Mouse (Mus musculus) liver, embryonic 11.5 days (tissue): ENCODE measurements around the gene Plcg2. TPM values are rescaled to one million over a fixed set of nuclear protein-coding genes. Genes with fewer than 3 reads are reported as not detected.
A peak's percentile ranks its signal among the peaks of the same experiment; 100 is the strongest.

Experiments
- ATAC-seq: fragments of 200-750 bp; cut with Nextera tagmentation; replicated peaks from 2 replicates; pipeline ENCODE4 v1.8.0; 2017; ENCODE audit warnings: moderate number of reproducible peaks, mild to moderate bottlenecking, moderate TSS enrichment, moderate library complexity; ENCODE audit not compliant: low FRiP score
- DNase-seq: peaks from one replicate; pipeline ENCODE4 v3.0.0-alpha.2; 2017; ENCODE audit warnings: low spot score
- H3K27ac ChIP-seq: fragments of 300-500 bp; sonication (generic); 2 replicates; pipeline ENCODE4 v1.5.1; 2014; ENCODE audit warnings: mild to moderate bottlenecking, low read depth, low read length, control low read depth
- H3K27me3 ChIP-seq: fragments of 300-500 bp; sonication (generic); replicated peaks from 2 replicates; pipeline ENCODE4 v1.6.1; 2014; ENCODE audit warnings: low read length, mixed read lengths; ENCODE audit not compliant: control insufficient read depth, insufficient read depth
- H3K36me3 ChIP-seq: fragments of 300-500 bp; sonication (generic); 2 replicates; pipeline ENCODE4 v1.6.1; 2014; ENCODE audit warnings: mild to moderate bottlenecking, low read length, moderate library complexity, mixed read lengths; ENCODE audit not compliant: control insufficient read depth, insufficient read depth
- H3K4me1 ChIP-seq: fragments of 300-500 bp; sonication (generic); replicated peaks from 2 replicates; pipeline ENCODE4 v1.6.1; 2014; ENCODE audit warnings: low read length, mixed read lengths; ENCODE audit not compliant: control insufficient read depth, insufficient read depth
- H3K4me2 ChIP-seq: fragments of 300-500 bp; sonication (generic); 2 replicates; pipeline ENCODE4 v1.6.1; 2014; ENCODE audit warnings: mild to moderate bottlenecking, control low read depth, moderate library complexity
- H3K4me3 ChIP-seq: fragments of 300-500 bp; sonication (generic); 2 replicates; pipeline ENCODE4 v1.5.1; 2014; ENCODE audit warnings: low read depth, low read length, control low read depth
- H3K9ac ChIP-seq: fragments of 300-500 bp; sonication (generic); 2 replicates; pipeline ENCODE4 v1.6.1; 2014; ENCODE audit warnings: low read depth, low read length, control low read depth
- H3K9me3 ChIP-seq: fragments of 300-500 bp; sonication (generic); 2 replicates; pipeline ENCODE4 v1.6.1; 2016; ENCODE audit warnings: low read length, inconsistent platforms, mixed read lengths; ENCODE audit not compliant: control insufficient read depth
- WGBS: fragments of 180-500 bp; shearing (Covaris S2); extraction: QIAGEN DNeasy Blood & Tissue Kit; methylation state at CpG from one replicate; pipeline ENCODE4 v1.1.7; 2014; 5-methylcytosine and 5-hydroxymethylcytosine counted together
- polyA plus RNA-seq: library from polyadenylated mRNA; unstranded; fragments of >200 nt; fragmentation: Nextera tagmentation; extraction: Ambion mirVana; gene quantifications from 2 replicates; pipeline ENCODE4 v1.2.1, GENCODE M21; 2014

Gene Plcg2
- polyA plus RNA-seq, 1 experiment from 2014 or later = 14.8 TPM

- Histone ChIP-seq H3K36me3 (no peaks in the 10 kb centered on the region), H3K9ac (no peak overlapping the region), H3K4me2 (no peak overlapping the region), H3K4me1 (no peaks in the 10 kb centered on the region), H3K4me3 (no peak overlapping the region), H3K27me3 (no peaks in the 10 kb centered on the region), H3K9me3 (no peaks in the 10 kb centered on the region), H3K27ac (no peak overlapping the region)
- no peak for ATAC-seq
- WGBS = 77% methylated on average over 4 of the region's 4 CpGs
- DNase-seq = no peak
Measured at GRCm38 (mm10) chr8:117518873-117519272, 20.8 kb downstream of the Plcg2 start.

DNA sequence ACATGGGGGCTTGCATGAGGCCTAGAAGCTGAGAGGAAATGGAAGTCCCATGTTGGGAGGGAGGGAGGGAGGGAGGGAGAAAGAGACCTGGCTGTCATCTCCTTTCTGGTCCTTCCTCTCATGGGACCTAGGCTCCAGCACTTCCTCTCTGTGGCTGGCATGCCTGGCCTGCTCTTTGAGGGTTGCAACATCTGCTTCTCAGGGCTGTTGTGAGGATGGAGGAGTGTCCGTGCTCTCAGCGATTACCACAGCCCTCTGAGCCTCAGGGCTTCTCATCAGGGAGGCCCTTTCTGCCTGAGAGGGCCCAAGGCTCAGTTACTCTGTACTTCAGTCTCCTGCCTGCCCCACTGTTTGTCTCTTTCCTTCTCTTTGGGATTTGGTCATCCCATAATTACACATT lies 28.1 kb downstream of the Plcg2 start:
- 33% methylated on average over 2 of the region's 2 CpGs for WGBS
- Histone ChIP-seq H3K27me3 (no peaks in the 10 kb centered on the region), H3K36me3 (no peaks in the 10 kb centered on the region), H3K4me3 (no peak overlapping the region), H3K9ac (no peak overlapping the region), H3K4me2 (no peak overlapping the region), H3K4me1 (peaks cover 12% of the 10 kb centered on the region), H3K27ac (no peak overlapping the region), H3K9me3 (no peaks in the 10 kb centered on the region)
- ATAC-seq (peak; percentile 56; the same call in 1 of the 2 replicates), DNase-seq (no peak)

- Histone ChIP-seq H3K27me3 (no peaks in the 10 kb centered on the region), H3K27ac (no peak overlapping the region), H3K9me3 (no peaks in the 10 kb centered on the region), H3K4me3 (no peak overlapping the region), H3K36me3 (no peaks in the 10 kb centered on the region), H3K4me2 (no peak overlapping the region), H3K9ac (no peak overlapping the region), H3K4me1 (peaks cover 12% of the 10 kb centered on the region)
- ATAC-seq = no peak
- 70% methylated on average over 5 of the region's 5 CpGs for WGBS
- no peak for DNase-seq
Measured at GRCm38 (mm10) chr8:117527983-117528382, 29.9 kb downstream of the Plcg2 start.

DNA sequence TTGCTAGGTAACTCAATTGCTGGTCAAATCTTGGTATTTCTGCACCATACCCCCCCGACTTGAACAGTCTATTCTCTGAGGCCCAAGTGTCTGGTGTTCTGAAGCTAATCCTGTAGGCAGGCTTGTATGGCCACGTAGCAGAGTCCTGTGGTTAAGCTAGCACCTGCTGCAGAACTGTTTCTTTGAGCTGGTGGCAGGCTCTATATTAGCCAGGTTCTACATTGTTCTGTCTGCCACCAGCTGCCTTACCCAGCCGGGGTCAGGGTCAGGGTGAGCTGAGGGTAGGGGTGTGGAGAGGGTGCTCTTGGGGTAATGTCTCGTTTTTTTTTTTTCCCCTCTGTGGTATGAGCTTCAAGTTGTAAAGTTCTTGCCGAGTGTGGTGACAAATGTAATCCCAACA lies 31.1 kb downstream of the Plcg2 start:
- 64% methylated on average over 5 of the region's 5 CpGs for WGBS
- Histone ChIP-seq H3K4me2 (no peak overlapping the region), H3K9me3 (no peaks in the 10 kb centered on the region), H3K9ac (no peak overlapping the region), H3K4me1 (peaks cover 12% of the 10 kb centered on the region), H3K27ac (no peak overlapping the region), H3K27me3 (no peaks in the 10 kb centered on the region), H3K36me3 (no peaks in the 10 kb centered on the region), H3K4me3 (no peak overlapping the region)
- no peak for ATAC-seq
- no peak for DNase-seq

GRCm38 (mm10) chr8:117532381-117532972 lies 34.4 kb downstream of the Plcg2 start:
- DNase-seq (no peak), ATAC-seq (no peak)
- Histone ChIP-seq H3K9ac (no peak overlapping the region), H3K9me3 (no peaks in the 10 kb centered on the region), H3K4me3 (no peak overlapping the region), H3K27ac (no peak overlapping the region), H3K36me3 (no peaks in the 10 kb centered on the region), H3K4me2 (no peak overlapping the region), H3K27me3 (no peaks in the 10 kb centered on the region), H3K4me1 (peaks cover 7% of the 10 kb centered on the region)
- 72% methylated on average over 15 of the region's 15 CpGs for WGBS

- Histone ChIP-seq H3K9ac (no peak overlapping the region), H3K4me2 (peak overlapping the region; percentile 5; the same call in 1 of the 2 replicates), H3K36me3 (no peaks in the 10 kb centered on the region), H3K27me3 (no peaks in the 10 kb centered on the region), H3K4me3 (no peak overlapping the region), H3K27ac (peak overlapping the region; percentile 8), H3K4me1 (peaks cover 12% of the 10 kb centered on the region), H3K9me3 (no peaks in the 10 kb centered on the region)
- ATAC-seq (peak; percentile 44; the same call in 1 of the 2 replicates), DNase-seq (no peak)
- 45% methylated on average over 6 of the region's 6 CpGs for WGBS
Measured at GRCm38 (mm10) chr8:117536862-117537261, 38.8 kb downstream of the Plcg2 start.

DNA sequence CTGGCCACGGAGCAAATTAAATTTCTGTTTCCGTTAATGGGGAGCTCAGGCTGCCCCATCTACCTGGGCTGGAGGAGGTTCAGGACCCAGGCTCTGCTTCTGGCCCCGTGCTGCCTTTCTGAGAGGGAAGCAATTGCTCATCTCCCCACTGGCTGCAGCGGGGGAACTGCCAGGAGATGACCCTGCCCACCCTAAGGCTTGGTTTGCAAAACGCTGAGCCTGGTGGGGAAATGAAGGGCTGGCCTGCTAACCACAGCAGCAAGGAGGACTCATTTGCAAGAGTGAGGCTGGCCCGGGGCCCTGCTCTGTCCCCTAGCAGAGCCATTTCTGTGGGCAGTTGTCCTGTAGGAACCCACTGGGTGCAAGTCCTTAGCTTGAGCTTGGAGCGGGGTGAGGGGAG lies 39.7 kb downstream of the Plcg2 start:
- Histone ChIP-seq H3K9ac (no peak overlapping the region; the same call in 1 of the 2 replicates), H3K4me3 (no peak overlapping the region), H3K27ac (no peak overlapping the region), H3K4me1 (peaks cover 12% of the 10 kb centered on the region), H3K27me3 (no peaks in the 10 kb centered on the region), H3K36me3 (no peaks in the 10 kb centered on the region), H3K4me2 (peak overlapping the region; percentile 18; the same call in 1 of the 2 replicates), H3K9me3 (no peaks in the 10 kb centered on the region)
- 47% methylated on average over 7 of the region's 7 CpGs for WGBS
- no peak for ATAC-seq
- no peak for DNase-seq

GRCm38 (mm10) chr8:117542951-117543350 lies 44.9 kb downstream of the Plcg2 start:
- Histone ChIP-seq H3K4me3 (no peak overlapping the region), H3K27me3 (no peaks in the 10 kb centered on the region), H3K27ac (no peak overlapping the region), H3K4me1 (peaks cover 14% of the 10 kb centered on the region), H3K36me3 (no peaks in the 10 kb centered on the region), H3K9ac (no peak overlapping the region), H3K9me3 (no peaks in the 10 kb centered on the region), H3K4me2 (no peak overlapping the region)
- no peak for DNase-seq
- no peak for ATAC-seq

GRCm38 (mm10) chr8:117543789-117544188 lies 45.7 kb downstream of the Plcg2 start:
- H3K9me3 ChIP-seq = no peaks in the 10 kb centered on the region
- H3K27ac ChIP-seq = peak overlapping the region; percentile 53; the same call in 1 of the 2 replicates
- peaks cover 21% of the 10 kb centered on the region for H3K4me1 ChIP-seq
- ATAC-seq (peak; percentile 78), DNase-seq (peak; percentile 57)
- WGBS = 25% methylated on average over 6 of the region's 6 CpGs
- H3K4me2 ChIP-seq = peak overlapping the region; percentile 45
- no peaks in the 10 kb centered on the region for H3K27me3 ChIP-seq
- H3K9ac ChIP-seq = no peak overlapping the region
- H3K4me3 ChIP-seq = no peak overlapping the region
- no peaks in the 10 kb centered on the region for H3K36me3 ChIP-seq
